Mouse (Mus musculus) lung, embryonic 16.5 days (tissue): ENCODE measurements around the gene Copz1. TPM values are rescaled to one million over a fixed set of nuclear protein-coding genes. Genes with fewer than 3 reads are reported as not detected.

Experiments
- ATAC-seq: fragments of 200-750 bp; cut with Nextera tagmentation; 2 replicates; pipeline ENCODE4 v1.8.0; 2017; ENCODE audit warnings: low read depth, mild to moderate bottlenecking, moderate library complexity
- H3K27ac ChIP-seq: fragments of 300-500 bp; sonication (generic); 2 replicates; pipeline ENCODE4 v1.5.1; 2014; ENCODE audit warnings: mild to moderate bottlenecking, control low read depth, low read length
- H3K27me3 ChIP-seq: fragments of 300-500 bp; sonication (generic); 2 replicates; pipeline ENCODE4 v1.6.1; 2014; ENCODE audit warnings: low read depth, low read length, mixed read lengths; ENCODE audit not compliant: control insufficient read depth, insufficient read depth
- H3K36me3 ChIP-seq: fragments of 300-500 bp; sonication (generic); 2 replicates; pipeline ENCODE4 v1.6.1; 2014; ENCODE audit warnings: low read length; ENCODE audit not compliant: control insufficient read depth, insufficient read depth
- H3K4me1 ChIP-seq: fragments of 300-500 bp; sonication (generic); replicated peaks from 2 replicates; pipeline ENCODE4 v1.6.1; 2014; ENCODE audit warnings: low read length, mixed read lengths; ENCODE audit not compliant: control insufficient read depth, insufficient read depth
- H3K4me2 ChIP-seq: fragments of 300-500 bp; sonication (generic); 2 replicates; pipeline ENCODE4 v1.6.1; 2014; ENCODE audit warnings: low read depth, low read length, control low read depth
- H3K4me3 ChIP-seq: fragments of 300-500 bp; sonication (generic); 2 replicates; pipeline ENCODE4 v1.5.1; 2014; ENCODE audit warnings: mild to moderate bottlenecking, low read length, control low read depth
- H3K9ac ChIP-seq: fragments of 300-500 bp; sonication (generic); 2 replicates; pipeline ENCODE4 v1.6.1; 2014; ENCODE audit warnings: low read length, control low read depth
- H3K9me3 ChIP-seq: fragments of 300-500 bp; sonication (generic); 2 replicates; pipeline ENCODE4 v1.6.1; 2016; ENCODE audit warnings: low read length; ENCODE audit not compliant: control insufficient read depth
- WGBS: fragments of 180-500 bp; shearing (Covaris S2); extraction: QIAGEN DNeasy Blood & Tissue Kit; methylation state at CpG from one replicate; pipeline ENCODE4 v1.1.7; 2014; 5-methylcytosine and 5-hydroxymethylcytosine counted together
- polyA plus RNA-seq: library from polyadenylated mRNA; unstranded; fragments of >200 nt; fragmentation: Nextera tagmentation; extraction: Ambion mirVana; gene quantifications from 2 replicates; pipeline ENCODE4 v1.2.1, GENCODE M21; 2015

Gene Copz1
- polyA plus RNA-seq, 1 experiment from 2014 or later: 290 TPM

GRCm38 (mm10) chr15:103323070-103323454 is 50.5 kb downstream of the Copz1 start:
- Histone ChIP-seq H3K4me3 (peak overlapping the region; percentile 70), H3K9me3 (no peaks in the 10 kb centered on the region), H3K9ac (peak overlapping the region; percentile 78), H3K27me3 (no peaks in the 10 kb centered on the region), H3K27ac (no peak overlapping the region; the same call in 1 of the 2 replicates), H3K4me1 (peaks cover 13% of the 10 kb centered on the region), H3K4me2 (peak overlapping the region; percentile 94), H3K36me3 (no peaks in the 10 kb centered on the region)
- 2% methylated on average over 19 of the region's 26 CpGs for WGBS
- peak; percentile 73 for ATAC-seq

DNA sequence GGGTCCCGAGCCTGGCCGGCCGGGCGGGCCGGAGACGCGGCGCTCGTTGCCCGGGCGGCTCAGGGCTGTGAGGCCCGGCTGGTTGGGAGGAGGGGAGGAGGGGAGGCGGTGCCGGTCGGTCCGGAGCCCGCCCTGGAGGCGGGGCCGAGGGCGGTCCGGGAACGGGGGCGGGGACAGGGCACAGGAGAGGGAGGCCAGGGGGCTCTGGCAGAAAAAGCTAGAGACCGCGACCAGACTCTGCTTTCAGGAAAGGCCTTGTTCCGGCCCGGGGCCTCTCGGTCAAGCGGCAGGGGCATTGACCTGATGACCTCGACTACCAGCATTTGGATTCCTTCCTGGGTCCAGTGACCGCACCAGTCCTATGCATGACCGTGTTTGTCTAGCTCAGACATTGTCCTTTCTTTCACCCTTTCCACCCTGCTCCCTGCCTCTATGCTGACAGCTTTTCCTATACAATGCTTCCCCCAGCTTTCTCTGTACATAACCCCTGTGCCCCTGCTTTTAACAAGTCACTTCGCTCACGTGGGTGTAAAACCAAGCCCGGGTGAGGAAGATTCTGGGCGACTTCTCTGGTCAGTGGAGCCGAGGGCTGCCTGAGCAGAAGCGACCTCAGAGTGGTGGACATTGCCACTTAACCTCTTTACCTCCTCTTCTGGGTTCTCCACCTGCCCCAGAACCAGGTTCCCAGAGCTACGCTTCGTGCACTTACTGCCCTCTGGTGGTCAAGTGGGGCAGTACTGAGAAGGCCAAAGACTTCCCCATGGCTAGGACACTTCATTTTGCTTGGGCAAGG is 51.1 kb downstream of the Copz1 start:
- H3K36me3 ChIP-seq: no peaks in the 10 kb centered on the region
- no peaks in the 10 kb centered on the region for H3K9me3 ChIP-seq
- ATAC-seq: peak; percentile 98
- no peaks in the 10 kb centered on the region for H3K27me3 ChIP-seq
- peak overlapping the region; percentile 59 for H3K27ac ChIP-seq
- H3K9ac ChIP-seq: peak overlapping the region; percentile 78
- under 1% methylated on average over 27 of the region's 40 CpGs for WGBS
- peaks cover 13% of the 10 kb centered on the region for H3K4me1 ChIP-seq
- peak overlapping the region; percentile 94 for H3K4me2 ChIP-seq
- H3K4me3 ChIP-seq: peak overlapping the region; percentile 70

- WGBS: 68% methylated on average over 5 of the region's 5 CpGs
- no peaks in the 10 kb centered on the region for H3K4me1 ChIP-seq
- H3K27ac ChIP-seq: no peak overlapping the region
- H3K4me3 ChIP-seq: no peak overlapping the region
- no peaks in the 10 kb centered on the region for H3K36me3 ChIP-seq
- H3K27me3 ChIP-seq: peaks cover 4% of the 10 kb centered on the region
- H3K4me2 ChIP-seq: no peak overlapping the region
- no peak overlapping the region for H3K9ac ChIP-seq
- H3K9me3 ChIP-seq: no peaks in the 10 kb centered on the region
- peak; percentile 17; the same call in 1 of the 2 replicates for ATAC-seq
Measured at GRCm38 (mm10) chr15:103333081-103333615, 60.6 kb downstream of the Copz1 start.

DNA sequence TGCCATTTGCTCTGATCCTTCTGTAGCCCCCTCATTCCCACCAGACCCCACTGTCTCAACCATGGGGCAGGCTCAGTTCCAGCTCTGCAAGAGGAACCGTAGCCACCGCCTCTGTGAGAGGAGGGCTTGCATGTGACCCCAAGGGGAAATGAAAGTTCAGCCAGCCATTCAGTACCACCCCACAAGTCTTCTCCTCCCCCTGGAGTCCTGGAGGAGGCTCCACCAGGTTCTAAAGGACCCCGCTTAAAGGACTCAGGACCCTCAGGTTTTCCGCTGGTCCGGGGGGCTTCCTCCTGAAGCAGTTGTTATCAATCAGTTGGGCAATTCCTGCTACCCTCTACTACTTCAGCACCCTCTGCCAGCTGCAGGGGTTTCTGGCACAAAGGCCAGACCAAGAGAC is 61.2 kb downstream of the Copz1 start:
- Histone ChIP-seq H3K27ac (no peak overlapping the region), H3K9me3 (no peaks in the 10 kb centered on the region), H3K4me1 (no peaks in the 10 kb centered on the region), H3K4me3 (no peak overlapping the region), H3K4me2 (no peak overlapping the region), H3K9ac (no peak overlapping the region), H3K27me3 (peaks cover 9% of the 10 kb centered on the region), H3K36me3 (no peaks in the 10 kb centered on the region)
- no peak for ATAC-seq
- WGBS: 71% methylated on average over 5 of the region's 5 CpGs

GRCm38 (mm10) chr15:103334194-103334593 is 61.7 kb downstream of the Copz1 start:
- WGBS: 47% methylated on average over 2 of the region's 2 CpGs
- no peaks in the 10 kb centered on the region for H3K9me3 ChIP-seq

DNA sequence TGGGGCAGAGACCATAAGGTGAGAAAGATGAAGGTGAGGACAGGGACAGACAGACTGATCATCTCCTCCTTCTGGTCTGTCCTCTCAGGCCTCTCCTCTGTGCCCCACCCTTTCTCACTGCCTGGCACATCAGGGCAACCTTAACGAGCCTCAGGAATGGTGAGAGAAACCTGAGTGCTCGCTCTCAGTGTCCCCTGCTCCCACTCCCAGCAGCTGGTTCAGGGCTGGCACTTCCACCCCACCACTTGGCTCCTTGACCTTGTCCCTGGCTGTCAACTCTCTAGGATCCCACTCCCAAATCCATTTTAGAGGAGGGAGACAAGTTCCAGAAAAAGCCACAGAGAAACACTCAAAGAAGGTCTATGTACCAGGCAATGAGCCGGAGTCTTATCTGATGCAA is 62.5 kb downstream of the Copz1 start:
- Histone ChIP-seq H3K9me3 (no peaks in the 10 kb centered on the region), H3K27ac (no peak overlapping the region), H3K27me3 (peaks cover 21% of the 10 kb centered on the region), H3K9ac (no peak overlapping the region), H3K36me3 (no peaks in the 10 kb centered on the region), H3K4me1 (peaks cover 5% of the 10 kb centered on the region; the same call in 1 of the 2 replicates), H3K4me2 (no peak overlapping the region), H3K4me3 (no peak overlapping the region)
- no peak for ATAC-seq
- WGBS: 49% methylated on average over 3 of the region's 3 CpGs

More at GRCm38 (mm10) chr15:103334194-103334593, 61.7 kb downstream of the Copz1 start:
- no peaks in the 10 kb centered on the region for H3K4me1 ChIP-seq
- H3K36me3 ChIP-seq: no peaks in the 10 kb centered on the region
- no peak overlapping the region for H3K9ac ChIP-seq
- no peak overlapping the region for H3K4me3 ChIP-seq
- H3K4me2 ChIP-seq: no peak overlapping the region
- H3K27ac ChIP-seq: no peak overlapping the region
- no peak for ATAC-seq
- H3K27me3 ChIP-seq: peaks cover 14% of the 10 kb centered on the region

DNA sequence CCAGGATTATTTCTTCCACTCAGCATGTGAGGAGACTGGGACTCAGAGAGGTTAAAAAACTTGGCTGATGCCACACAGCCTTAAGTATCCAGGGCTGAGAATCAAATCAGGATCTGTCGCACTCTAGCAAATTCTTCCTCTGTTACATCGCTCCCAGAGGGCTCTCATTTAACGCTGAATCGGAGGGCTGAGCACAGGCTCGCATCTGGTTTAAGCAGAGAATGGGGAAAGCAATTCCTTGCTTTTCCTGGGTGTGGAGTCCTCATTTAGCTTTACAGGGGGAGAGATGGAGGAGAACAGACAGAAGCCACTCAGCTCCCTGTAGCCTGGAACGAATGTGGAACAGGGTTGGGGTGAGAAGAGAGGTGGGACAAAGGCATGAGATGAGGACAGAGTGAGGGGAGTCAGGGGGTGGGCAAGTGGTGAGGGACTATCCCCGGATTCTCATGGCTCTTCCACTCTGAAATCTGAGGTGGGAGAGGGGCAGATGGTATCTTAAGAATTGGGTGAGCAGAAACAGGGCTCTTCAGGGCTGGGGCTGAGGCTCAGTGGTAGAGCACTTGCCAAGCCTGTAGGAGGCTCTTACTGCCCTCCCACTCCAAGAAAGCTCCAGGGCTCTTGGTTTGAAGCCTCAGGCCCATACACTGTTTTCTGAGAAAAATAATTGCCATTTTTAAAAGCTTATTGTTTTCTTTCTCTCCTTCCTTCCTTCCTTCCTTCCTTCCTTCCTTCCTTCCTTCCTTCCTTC is 63.1 kb downstream of the Copz1 start:
- Histone ChIP-seq H3K36me3 (no peaks in the 10 kb centered on the region), H3K4me2 (no peak overlapping the region), H3K9ac (no peak overlapping the region), H3K4me1 (peaks cover 5% of the 10 kb centered on the region; the same call in 1 of the 2 replicates), H3K9me3 (no peaks in the 10 kb centered on the region), H3K4me3 (no peak overlapping the region), H3K27ac (no peak overlapping the region), H3K27me3 (peaks cover 28% of the 10 kb centered on the region)
- no peak for ATAC-seq
- 30% methylated on average over 7 of the region's 7 CpGs for WGBS

DNA sequence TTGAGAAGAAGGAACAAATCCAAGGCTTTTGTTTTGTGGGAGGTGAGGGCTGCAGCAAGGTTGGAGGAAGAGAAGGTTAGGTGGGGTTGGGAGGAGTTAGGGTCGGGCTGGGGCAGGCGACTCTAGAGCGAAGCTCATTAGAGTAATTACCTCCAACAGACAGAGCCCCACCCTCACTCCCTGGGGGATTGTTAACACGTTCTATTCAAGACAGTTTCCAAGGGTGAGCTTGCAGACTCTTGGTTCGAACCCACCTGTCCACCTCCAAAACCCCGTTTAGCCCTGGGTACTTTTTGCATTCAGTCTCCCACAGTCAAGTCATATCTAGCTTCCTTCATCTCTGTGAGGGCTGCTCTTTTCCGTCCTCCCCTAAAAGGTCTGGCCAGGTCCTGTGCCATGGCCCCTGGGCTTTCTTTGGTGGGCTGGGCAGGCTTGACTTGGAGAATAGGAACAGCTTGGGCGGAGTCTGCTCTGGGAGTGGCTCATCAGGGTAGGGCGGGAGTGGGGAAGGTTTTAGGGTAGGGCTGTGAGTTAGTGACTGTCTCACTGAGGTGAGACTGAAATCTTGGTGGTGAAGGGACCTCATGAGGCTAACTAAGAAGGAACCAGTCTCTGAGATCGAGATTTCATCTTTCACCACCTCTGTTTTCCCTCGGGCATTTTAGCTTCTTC is 64.6 kb downstream of the Copz1 start:
- Histone ChIP-seq H3K27me3 (peaks cover 40% of the 10 kb centered on the region), H3K36me3 (no peaks in the 10 kb centered on the region), H3K27ac (no peak overlapping the region), H3K4me3 (no peak overlapping the region), H3K4me1 (peaks cover 5% of the 10 kb centered on the region; the same call in 1 of the 2 replicates), H3K9ac (no peak overlapping the region), H3K4me2 (no peak overlapping the region), H3K9me3 (no peaks in the 10 kb centered on the region)
- WGBS: 25% methylated on average over 11 of the region's 11 CpGs
- no peak for ATAC-seq

DNA sequence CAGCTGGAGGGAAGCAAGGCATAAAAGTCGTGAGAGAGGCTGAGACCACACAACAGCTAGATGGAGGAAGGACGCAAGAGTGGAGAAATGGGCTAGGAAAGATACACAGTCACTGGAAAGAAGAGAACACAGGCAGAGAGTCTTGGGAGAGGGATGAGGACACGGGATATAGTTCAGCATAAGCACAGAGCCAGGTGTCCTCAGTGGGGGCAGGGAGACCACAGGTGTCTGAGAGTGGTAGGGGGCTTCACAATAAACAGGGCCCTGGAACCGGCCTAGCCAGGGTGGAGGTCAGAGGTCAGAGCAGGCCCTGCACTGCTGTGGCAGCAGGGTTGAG is 66.3 kb downstream of the Copz1 start:
- no peaks in the 10 kb centered on the region for H3K9me3 ChIP-seq
- H3K4me1 ChIP-seq: peaks cover 5% of the 10 kb centered on the region; the same call in 1 of the 2 replicates
- no peak overlapping the region for H3K27ac ChIP-seq
- H3K27me3 ChIP-seq: peaks cover 42% of the 10 kb centered on the region
- H3K4me3 ChIP-seq: no peak overlapping the region; the same call in 1 of the 2 replicates
- 50% methylated on average over 4 of the region's 4 CpGs for WGBS
- no peak overlapping the region for H3K4me2 ChIP-seq
- H3K9ac ChIP-seq: no peak overlapping the region
- ATAC-seq: no peak
- 0 out of 2 replicates have a peak, but pooled peaks cover 1% of the 10 kb centered on the region for H3K36me3 ChIP-seq
